Mouse (Mus musculus) heart, embryonic 14.5 days (tissue): ENCODE measurements around the gene Atp13a2. TPM values are rescaled to one million over a fixed set of nuclear protein-coding genes. Genes with fewer than 3 reads are reported as not detected.
A peak's percentile ranks its signal among the peaks of the same experiment; 100 is the strongest.

Source experiments
- ATAC-seq: fragments of 200-750 bp; cut with Nextera tagmentation; 2 replicates; pipeline ENCODE4 v1.8.0; 2017; ENCODE audit warnings: low read depth, moderate TSS enrichment; ENCODE audit not compliant: insufficient number of reproducible peaks, insufficient read depth, low FRiP score
- H3K27ac ChIP-seq, 2 experiments: fragments of 200-500 bp in 1 of 2; fragments of 300-500 bp in 1 of 2; sonication (generic) in 1 of 2; replicated peaks in 1 of 2; 2 replicates each; pipeline ENCODE4 v1.5.1; 2012 to 2014; ENCODE audit warnings: low read depth in 2 of 2, low read length in 2 of 2, control low read depth in 1 of 2, mild to moderate bottlenecking in 1 of 2, mixed read lengths in 1 of 2; ENCODE audit not compliant: control insufficient read depth in 1 of 2, insufficient read depth in 1 of 2
- H3K27me3 ChIP-seq: fragments of 300-500 bp; sonication (generic); 2 replicates; pipeline ENCODE4 v1.6.1; 2014; ENCODE audit warnings: mild to moderate bottlenecking, low read length, control low read depth; ENCODE audit not compliant: control insufficient read depth, insufficient read depth
- H3K36me3 ChIP-seq: fragments of 300-500 bp; sonication (generic); 2 replicates; pipeline ENCODE4 v1.6.1; 2014; ENCODE audit warnings: mild to moderate bottlenecking, control low read depth, low read length, mixed read lengths; ENCODE audit not compliant: control insufficient read depth, insufficient read depth
- H3K4me1 ChIP-seq, 2 experiments: fragments of 200-500 bp in 1 of 2; fragments of 300-500 bp in 1 of 2; sonication (generic) in 1 of 2; 2 replicates each; pipeline ENCODE4 v1.6.1; 2012 to 2014; ENCODE audit warnings: low read length in 2 of 2, control low read depth in 1 of 2, mixed read lengths in 1 of 2; ENCODE audit not compliant: control insufficient read depth in 2 of 2, insufficient read depth in 2 of 2
- H3K4me2 ChIP-seq: fragments of 300-500 bp; sonication (generic); 2 replicates; pipeline ENCODE4 v1.6.1; 2014; ENCODE audit warnings: mild to moderate bottlenecking, low read length
- H3K4me3 ChIP-seq, 2 experiments: fragments of 200-500 bp in 1 of 2; fragments of 300-500 bp in 1 of 2; sonication (generic) in 1 of 2; 2 replicates each; pipeline ENCODE4 v1.5.1; 2012 to 2014; ENCODE audit warnings: low read length in 2 of 2, mild to moderate bottlenecking in 2 of 2, control low read depth in 1 of 2, low read depth in 1 of 2, moderate library complexity in 1 of 2; ENCODE audit not compliant: control insufficient read depth in 1 of 2, insufficient read depth in 1 of 2
- H3K9ac ChIP-seq: fragments of 300-500 bp; sonication (generic); 2 replicates; pipeline ENCODE4 v1.6.1; 2014; ENCODE audit warnings: mild to moderate bottlenecking, low read length
- H3K9me3 ChIP-seq: fragments of 300-500 bp; sonication (generic); 2 replicates; pipeline ENCODE4 v1.6.1; 2016; ENCODE audit warnings: low read length, control low read depth; ENCODE audit not compliant: control insufficient read depth
- WGBS: fragments of 180-500 bp; shearing (Covaris S2); extraction: QIAGEN DNeasy Blood & Tissue Kit; methylation state at CpG from one replicate; pipeline ENCODE4 v1.1.7; 2014; 5-methylcytosine and 5-hydroxymethylcytosine counted together
- polyA plus RNA-seq: library from polyadenylated mRNA; unstranded; fragments of >200 nt; fragmentation: Nextera tagmentation; extraction: Ambion mirVana; gene quantifications from 2 replicates; pipeline ENCODE4 v1.2.1, GENCODE M21; 2014

The Atp13a2 gene
- polyA plus RNA-seq, 1 experiment from 2014 or later = 27.2 TPM

GRCm38 (mm10) chr4:140948481-140948880 lies 38.2 kb upstream of the Atp13a2 start:
- H3K36me3 ChIP-seq = no peaks in the 10 kb centered on the region
- no peak for ATAC-seq
- H3K4me3 ChIP-seq = no peak overlapping the region
- WGBS = 91% methylated on average over 6 of the region's 6 CpGs
- no peaks in the 10 kb centered on the region for H3K27me3 ChIP-seq
- no peak overlapping the region for H3K9ac ChIP-seq
- peaks cover 4 to 11% of the 10 kb centered on the region in 2 experiments for H3K4me1 ChIP-seq
- H3K9me3 ChIP-seq = 0 out of 2 replicates have a peak, but pooled peaks cover 2% of the 10 kb centered on the region
- no peak overlapping the region for H3K4me2 ChIP-seq
- H3K27ac ChIP-seq = no peak overlapping the region

- no peak for ATAC-seq
- 84% methylated on average over 8 of the region's 8 CpGs for WGBS
- H3K4me1 ChIP-seq = peaks cover 4 to 11% of the 10 kb centered on the region in 2 experiments
- H3K4me3 ChIP-seq = no peak overlapping the region
- 0 out of 2 replicates have a peak, but pooled peaks cover 2% of the 10 kb centered on the region for H3K9me3 ChIP-seq
- no peaks in the 10 kb centered on the region for H3K36me3 ChIP-seq
- no peak overlapping the region for H3K4me2 ChIP-seq
- no peak overlapping the region for H3K9ac ChIP-seq
- no peak overlapping the region for H3K27ac ChIP-seq
- H3K27me3 ChIP-seq = no peaks in the 10 kb centered on the region
Measured at GRCm38 (mm10) chr4:140949052-140949451, 37.6 kb upstream of the Atp13a2 start.

- no peak overlapping the region for H3K9ac ChIP-seq
- no peaks in the 10 kb centered on the region for H3K9me3 ChIP-seq
- H3K4me1 ChIP-seq = peaks cover 4 to 11% of the 10 kb centered on the region in 2 experiments
- WGBS = 89% methylated on average over 16 of the region's 16 CpGs
- no peak overlapping the region for H3K4me2 ChIP-seq
- H3K4me3 ChIP-seq = no peak overlapping the region
- H3K27me3 ChIP-seq = no peaks in the 10 kb centered on the region
- ATAC-seq = no peak
- H3K27ac ChIP-seq = no peak overlapping the region
- H3K36me3 ChIP-seq = no peaks in the 10 kb centered on the region
Measured at GRCm38 (mm10) chr4:140949616-140950015, 37.1 kb upstream of the Atp13a2 start.

GRCm38 (mm10) chr4:140950574-140950973 lies 36.1 kb upstream of the Atp13a2 start:
- H3K4me2 ChIP-seq = no peak overlapping the region
- H3K9ac ChIP-seq = no peak overlapping the region
- ATAC-seq = no peak
- H3K4me3 ChIP-seq = no peak overlapping the region
- no peaks in the 10 kb centered on the region for H3K27me3 ChIP-seq
- H3K27ac ChIP-seq = no peak overlapping the region
- no peaks in the 10 kb centered on the region for H3K9me3 ChIP-seq
- peaks cover 4 to 11% of the 10 kb centered on the region in 2 experiments for H3K4me1 ChIP-seq
- no peaks in the 10 kb centered on the region for H3K36me3 ChIP-seq
- WGBS = 35% methylated on average over 3 of the region's 3 CpGs

- Histone ChIP-seq H3K4me3 (no peak overlapping the region), H3K9ac (no peak overlapping the region), H3K4me2 (no peak overlapping the region), H3K4me1 (peaks cover 4 to 7% of the 10 kb centered on the region in 2 experiments), H3K27me3 (no peaks in the 10 kb centered on the region), H3K9me3 (no peaks in the 10 kb centered on the region), H3K27ac (no peak overlapping the region), H3K36me3 (no peaks in the 10 kb centered on the region)
- WGBS = 82% methylated on average over 18 of the region's 18 CpGs
- ATAC-seq = no peak
Measured at GRCm38 (mm10) chr4:140951861-140952641, 34.6 kb upstream of the Atp13a2 start.

GRCm38 (mm10) chr4:140957131-140957702 lies 29.5 kb upstream of the Atp13a2 start:
- H3K9ac ChIP-seq = peak overlapping the region; percentile 66
- no peak for ATAC-seq

GRCm38 (mm10) chr4:140957725-140958124 lies 28.9 kb upstream of the Atp13a2 start:
- peak overlapping the region; percentile 75 for H3K4me2 ChIP-seq
- no peak for ATAC-seq
- peak overlapping the region; percentile 37 to 45 for H3K4me3 ChIP-seq
- H3K27ac ChIP-seq = peak overlapping the region; percentile 30 to 53
- H3K9me3 ChIP-seq = no peaks in the 10 kb centered on the region
- no peaks in the 10 kb centered on the region for H3K27me3 ChIP-seq
- H3K36me3 ChIP-seq = no peaks in the 10 kb centered on the region
- H3K9ac ChIP-seq = peak overlapping the region; percentile 66
- 2% methylated on average over 13 of the region's 13 CpGs for WGBS
- H3K4me1 ChIP-seq = peaks cover 17 to 24% of the 10 kb centered on the region in 2 experiments

More at GRCm38 (mm10) chr4:140957131-140957702, 29.5 kb upstream of the Atp13a2 start:
- Histone ChIP-seq H3K27me3 (no peaks in the 10 kb centered on the region), H3K36me3 (no peaks in the 10 kb centered on the region), H3K27ac (peak overlapping the region; percentile 30 to 53; a peak in 3 of 4 replicates), H3K9me3 (no peaks in the 10 kb centered on the region), H3K4me3 (peak overlapping the region; percentile 37 to 45), H3K4me1 (peaks cover 13 to 18% of the 10 kb centered on the region in 2 experiments), H3K4me2 (peak overlapping the region; percentile 75)
- 11% methylated on average over 17 of the region's 17 CpGs for WGBS
